20 mouse cellular contexts compared by ENCODE assay signal in the genomic region with DNA sequence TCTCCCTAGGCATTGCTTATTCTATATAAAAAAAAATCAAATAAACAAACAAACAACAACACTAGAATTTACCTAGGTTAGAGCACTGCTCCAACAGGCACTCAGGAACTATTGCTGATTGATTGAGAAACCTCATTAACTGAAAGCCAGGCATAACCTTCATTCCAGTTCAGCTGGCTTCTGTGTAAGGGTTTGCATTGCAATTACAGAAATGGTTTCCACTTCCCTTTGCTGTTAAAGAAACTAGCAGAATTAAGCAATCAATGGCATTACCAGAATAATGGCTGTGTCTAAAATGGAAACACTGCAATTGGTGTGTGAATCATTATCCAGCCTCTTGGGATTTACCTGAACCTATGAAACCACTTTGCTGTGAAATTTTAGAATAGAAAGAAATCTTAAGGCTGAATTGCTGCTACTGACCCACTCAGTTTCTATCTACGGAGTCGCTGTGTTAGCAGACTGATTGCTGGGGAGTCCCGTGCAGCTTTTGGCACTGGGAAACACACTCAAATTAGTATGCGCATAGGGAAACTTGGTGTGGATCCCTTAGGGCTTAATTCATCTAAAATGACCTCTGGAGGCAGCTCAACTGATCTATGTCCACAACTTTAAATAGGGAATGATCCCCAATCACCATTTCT. TPM values are rescaled to one million over a fixed set of nuclear protein-coding genes. Genes with fewer than 3 reads are reported as not detected.
A peak's percentile ranks its signal among the peaks of the same experiment; 100 is the strongest.
DNase-seq lines count a peak whose midpoint lies in the region; ATAC-seq and TF ChIP-seq lines count a peak whose summit lies in the region.
"Had no signal": no experiment of that assay in that cellular context is flagged by ENCODE, and none has a peak within 500 bp of the region (broad histone marks: within the 10 kb centered on the region; RNA-seq: fewer than 3 reads in every experiment).

No protein-coding gene starts in this region.

- no peak overlapping the region for H3K27ac ChIP-seq in forebrain, embryonic 13.5 days
- no peak overlapping the region for H3K27ac ChIP-seq in hindbrain, postnatal 0 days
- H3K27ac ChIP-seq: heart, embryonic 10.5 days; kidney, embryonic 15.5 days; limb, embryonic 10.5 days had no signal

- 16% methylated on average over 4 of the region's 4 CpGs for WGBS in forebrain, embryonic 13.5 days
- 34% methylated on average over 4 of the region's 4 CpGs for WGBS in hindbrain, postnatal 0 days
- WGBS in lung, adult 2 months: 87% methylated on average over 4 of the region's 4 CpGs

- no peak for TF ChIP-seq CTCF in hindbrain, postnatal 0 days (IDR thresholded peaks at IDR 0.05; ENCODE audit: low read depth)
- TF ChIP-seq CTCF in lung, adult 2 months (IDR thresholded peaks at IDR 0.05; ENCODE audit: insufficient read depth, low read length): no peak

- H3K9ac ChIP-seq in forebrain, embryonic 13.5 days: no peak overlapping the region
- H3K9ac ChIP-seq in hindbrain, postnatal 0 days (replicated peaks; ENCODE audit: low read length): no peak overlapping the region
- H3K9ac ChIP-seq: kidney, embryonic 15.5 days; lung, embryonic 14.5 days had no signal

- H3K4me3 ChIP-seq in forebrain, embryonic 13.5 days: no peak overlapping the region
- no peak overlapping the region for H3K4me3 ChIP-seq in hindbrain, postnatal 0 days (ENCODE audit: low read length)
- no peak overlapping the region for H3K4me3 ChIP-seq in lung, adult 2 months (replicated peaks; ENCODE audit: extremely low read depth, low read depth, low read length)
- H3K4me3 ChIP-seq: heart, embryonic 10.5 days; kidney, embryonic 15.5 days; limb, embryonic 10.5 days had no signal

- peak; percentile 91 for ATAC-seq in forebrain, embryonic 13.5 days
- no peak for ATAC-seq in hindbrain, postnatal 0 days
- ATAC-seq: inflammation-experienced regulatory T-cells, adult 6 months had no signal

- H3K27me3 ChIP-seq in forebrain, embryonic 13.5 days: peaks cover 9% of the 10 kb centered on the region
- H3K27me3 ChIP-seq in hindbrain, postnatal 0 days (ENCODE audit: insufficient read depth, low read length): no peaks in the 10 kb centered on the region
- H3K27me3 ChIP-seq: CH12.LX; kidney, embryonic 15.5 days had no signal

- DNase-seq in cerebellum, postnatal 25 days: peak; percentile 8 to 24
- DNase-seq in cerebellum, postnatal 36 days: no peak
- peak; percentile 2 for DNase-seq in kidney, adult 9 months
- DNase-seq in kidney, postnatal 14 days: no peak
- peak; percentile 19 for DNase-seq in hindbrain, postnatal 0 days (ENCODE audit: low spot score)
- no peak for DNase-seq in lung, adult 2 months
- DNase-seq in left cerebral cortex, adult 8-10 months (ENCODE audit: low spot score in 2 of 2): no peak
- DNase-seq: adrenal gland, adult 8-10 months; cerebellum, adult 11-12 months; heart, postnatal 10 days; lung, embryonic 14.5 days; retina, postnatal 1 day had no signal

- TF ChIP-seq POLR2A in lung, adult 2 months (IDR thresholded peaks at IDR 0.05; ENCODE audit: borderline replicate concordance, extremely low read depth, low read depth, low read length): no peak

- H3K4me2 ChIP-seq in forebrain, embryonic 13.5 days: peak overlapping the region; percentile 37
- peak overlapping the region; percentile 28 for H3K4me2 ChIP-seq in hindbrain, postnatal 0 days (ENCODE audit: low read depth, low read length)
- H3K4me2 ChIP-seq: kidney, embryonic 15.5 days; liver, embryonic 11.5 days; lung, embryonic 14.5 days had no signal

- no peaks in the 10 kb centered on the region for H3K36me3 ChIP-seq in forebrain, embryonic 13.5 days (ENCODE audit: poor library complexity, severe bottlenecking)
- no peaks in the 10 kb centered on the region for H3K36me3 ChIP-seq in hindbrain, postnatal 0 days (ENCODE audit: insufficient read depth, low read length)
- H3K36me3 ChIP-seq: heart, embryonic 10.5 days; kidney, embryonic 15.5 days; limb, embryonic 10.5 days had no signal

- H3K9me3 ChIP-seq in forebrain, embryonic 13.5 days (replicated peaks): no peaks in the 10 kb centered on the region
- H3K9me3 ChIP-seq in hindbrain, postnatal 0 days (ENCODE audit: low read length): no peaks in the 10 kb centered on the region
- H3K9me3 ChIP-seq: heart, embryonic 10.5 days; kidney, embryonic 15.5 days; limb, embryonic 10.5 days had no signal

- H3K4me1 ChIP-seq in forebrain, embryonic 13.5 days: peaks cover 27% of the 10 kb centered on the region
- H3K4me1 ChIP-seq in hindbrain, postnatal 0 days (ENCODE audit: insufficient read depth, low read length): no peaks in the 10 kb centered on the region
- H3K4me1 ChIP-seq in lung, adult 2 months (ENCODE audit: control insufficient read depth, insufficient read depth, low read length): no peaks in the 10 kb centered on the region
- H3K4me1 ChIP-seq: heart, embryonic 10.5 days; kidney, embryonic 15.5 days; limb, embryonic 10.5 days had no signal

RNA-seq across cellular contexts. Expression of gene Cadps2, which starts 37.7 kb away (rescaled TPM):
- polyA plus RNA-seq in forebrain, embryonic 13.5 days (2015; fragmentation: Nextera tagmentation; extraction: Ambion mirVana): 3.2 and 4.9 TPM in 2 replicates
- total RNA-seq in hindbrain, postnatal 0 days (2014; rRNA removed): 57.5 and 58.2 TPM in 2 replicates
- polyA plus RNA-seq in hindbrain, postnatal 0 days (2015; fragmentation: Nextera tagmentation; extraction: Ambion mirVana): 15.9 and 19.6 TPM in 2 replicates
- 9.1 and 10.1 TPM in 2 replicates for polyA plus RNA-seq in lung, adult 2 months (2012; rRNA removed)
- total RNA-seq in left cerebral cortex, adult 8-10 months (2022): 10 to 100 TPM; 69.8 to 86.7 (median 77.5) TPM
- total RNA-seq: CH12.LX; monocyte, adult 5-6 weeks had no signal
- polyA plus RNA-seq: inflammation-experienced regulatory T-cells, adult 6 months had no signal

Comparison
In these comparisons a context has a peak if more than half of its experiments do, and no peak if none do; other contexts are left out.
1. DNase-seq: peak in cerebellum, postnatal 25 days (2 of 2), kidney, adult 9 months (single experiment) and hindbrain, postnatal 0 days (single experiment); none in cerebellum, postnatal 36 days (0 of 2), kidney, postnatal 14 days (single experiment), lung, adult 2 months (single experiment) and left cerebral cortex, adult 8-10 months (0 of 2).